Mouse (Mus musculus) heart, embryonic 10.5 days (tissue): ENCODE measurements around the gene Rfxap. TPM values are rescaled to one million over a fixed set of nuclear protein-coding genes. Genes with fewer than 3 reads are reported as not detected.

Experiments used
- DNase-seq: peaks from one replicate; pipeline ENCODE4 v3.0.0-alpha.2; 2017; ENCODE audit warnings: low spot score
- H3K27ac ChIP-seq: fragments of 300-500 bp; sonication (generic); 2 replicates; pipeline ENCODE4 v1.5.1; 2016; ENCODE audit warnings: mild to moderate bottlenecking
- H3K27me3 ChIP-seq: fragments of 300-500 bp; sonication (generic); 2 replicates; pipeline ENCODE4 v1.6.1; 2016; ENCODE audit warnings: mild to moderate bottlenecking; ENCODE audit not compliant: poor library complexity, insufficient read depth, severe bottlenecking
- H3K36me3 ChIP-seq: fragments of 300-500 bp; sonication (generic); 2 replicates; pipeline ENCODE4 v1.6.1; 2016; ENCODE audit warnings: mild to moderate bottlenecking, moderate library complexity
- H3K4me1 ChIP-seq: fragments of 300-500 bp; sonication (generic); 2 replicates; pipeline ENCODE4 v1.6.1; 2016; ENCODE audit warnings: mild to moderate bottlenecking
- H3K4me3 ChIP-seq: fragments of 300-500 bp; sonication (generic); 2 replicates; pipeline ENCODE4 v1.5.1; 2016; ENCODE audit warnings: mild to moderate bottlenecking, moderate library complexity
- H3K9me3 ChIP-seq: fragments of 300-500 bp; sonication (generic); 2 replicates; pipeline ENCODE4 v1.6.1; 2016; ENCODE audit warnings: mild to moderate bottlenecking, moderate library complexity
- WGBS: fragments of 180-500 bp; shearing (Covaris S2); methylation state at CpG from one replicate; pipeline ENCODE4 v1.1.7; 2016; 5-methylcytosine and 5-hydroxymethylcytosine counted together
- polyA plus RNA-seq: library from polyadenylated mRNA; unstranded; fragments of >200 nt; fragmentation: Nextera tagmentation; extraction: Ambion mirVana; gene quantifications from 2 replicates; pipeline ENCODE4 v1.2.1, GENCODE M21; 2016

Rfxap gene
- 25.4 and 43.6 TPM in 2 replicates for polyA plus RNA-seq

GRCm38 (mm10) chr3:54807666-54808217 is at the start of gene Rfxap:
Rfxap (minus strand) TSS chr3:54807791.
- Histone ChIP-seq H3K9me3 (no peaks in the 10 kb centered on the region), H3K27me3 (peaks cover 5% of the 10 kb centered on the region; the same call in 1 of the 2 replicates), H3K4me1 (peaks cover 12% of the 10 kb centered on the region), H3K27ac (peak within 1 kb of the TSS; percentile 99), H3K4me3 (peak within 1 kb of the TSS; percentile 94), H3K36me3 (peaks cover 20% of the 10 kb centered on the region)
- DNase-seq, result peak; percentile 97
- under 1% methylated on average over 52 of the region's 52 CpGs for WGBS

- no peaks in the 10 kb centered on the region for H3K4me1 ChIP-seq
These were observed 27.8 kb upstream of the Rfxap start for GRCm38 (mm10) chr3:54835421-54835820.

GRCm38 (mm10) chr3:54832491-54832890 is 24.9 kb upstream of the Rfxap start:
- Histone ChIP-seq H3K27me3 (no peaks in the 10 kb centered on the region), H3K4me1 (no peaks in the 10 kb centered on the region), H3K4me3 (no peak overlapping the region), H3K27ac (no peak overlapping the region), H3K36me3 (no peaks in the 10 kb centered on the region), H3K9me3 (no peaks in the 10 kb centered on the region)
- 84% methylated on average over 3 of the region's 3 CpGs for WGBS
- no peak for DNase-seq

More at GRCm38 (mm10) chr3:54835421-54835820, 27.8 kb upstream of the Rfxap start:
- Histone ChIP-seq H3K4me3 (no peak overlapping the region), H3K36me3 (no peaks in the 10 kb centered on the region), H3K9me3 (no peaks in the 10 kb centered on the region), H3K27ac (no peak overlapping the region), H3K27me3 (no peaks in the 10 kb centered on the region)
- 75% methylated on average over 2 of the region's 2 CpGs for WGBS
- no peak for DNase-seq

- no peaks in the 10 kb centered on the region for H3K27me3 ChIP-seq
- DNase-seq, result no peak
- H3K27ac ChIP-seq, result no peak overlapping the region
- H3K4me3 ChIP-seq, result no peak overlapping the region
- no peaks in the 10 kb centered on the region for H3K9me3 ChIP-seq
- no peaks in the 10 kb centered on the region for H3K36me3 ChIP-seq
- WGBS, result 76% methylated on average over 5 of the region's 5 CpGs
- no peaks in the 10 kb centered on the region for H3K4me1 ChIP-seq
These were observed 14.9 kb upstream of the Rfxap start for GRCm38 (mm10) chr3:54822526-54822925.

- 29% methylated on average over 3 of the region's 3 CpGs for WGBS
- Histone ChIP-seq H3K4me3 (no peak overlapping the region), H3K9me3 (no peaks in the 10 kb centered on the region), H3K36me3 (no peaks in the 10 kb centered on the region), H3K4me1 (no peaks in the 10 kb centered on the region), H3K27ac (no peak overlapping the region), H3K27me3 (no peaks in the 10 kb centered on the region)
- no peak for DNase-seq
These were observed 7.7 kb upstream of the Rfxap start for GRCm38 (mm10) chr3:54815292-54815691.

- Histone ChIP-seq H3K27me3 (no peaks in the 10 kb centered on the region), H3K27ac (no peak overlapping the region), H3K4me1 (no peaks in the 10 kb centered on the region), H3K36me3 (no peaks in the 10 kb centered on the region), H3K4me3 (no peak overlapping the region), H3K9me3 (no peaks in the 10 kb centered on the region)
- 85% methylated on average over 6 of the region's 6 CpGs for WGBS
- DNase-seq, result no peak
These were observed 7.0 kb upstream of the Rfxap start for GRCm38 (mm10) chr3:54814622-54815021.

GRCm38 (mm10) chr3:54813418-54813988 is 5.9 kb upstream of the Rfxap start:
- 64% methylated on average over 6 of the region's 6 CpGs for WGBS
- no peak for DNase-seq
- no peak overlapping the region for H3K4me3 ChIP-seq
- no peak overlapping the region for H3K27ac ChIP-seq
- no peaks in the 10 kb centered on the region for H3K9me3 ChIP-seq
- H3K27me3 ChIP-seq, result peaks cover 5% of the 10 kb centered on the region; the same call in 1 of the 2 replicates
- H3K36me3 ChIP-seq, result no peaks in the 10 kb centered on the region
- no peaks in the 10 kb centered on the region for H3K4me1 ChIP-seq

- Histone ChIP-seq H3K27me3 (peaks cover 5% of the 10 kb centered on the region; the same call in 1 of the 2 replicates), H3K36me3 (no peaks in the 10 kb centered on the region), H3K9me3 (no peaks in the 10 kb centered on the region), H3K4me3 (no peak overlapping the region), H3K4me1 (peaks cover 1% of the 10 kb centered on the region; the same call in 1 of the 2 replicates), H3K27ac (no peak overlapping the region)
- 41% methylated on average over 1 of the region's 1 CpGs for WGBS
- no peak for DNase-seq
These were observed 4.0 kb upstream of the Rfxap start for GRCm38 (mm10) chr3:54811616-54812015.

GRCm38 (mm10) chr3:54809111-54809510 is 1.5 kb upstream of the Rfxap start:
- no peak overlapping the region for H3K27ac ChIP-seq
- peaks cover 5% of the 10 kb centered on the region; the same call in 1 of the 2 replicates for H3K27me3 ChIP-seq
- no peaks in the 10 kb centered on the region for H3K9me3 ChIP-seq
- 38% methylated on average over 5 of the region's 5 CpGs for WGBS
- peaks cover 12% of the 10 kb centered on the region for H3K4me1 ChIP-seq
- peaks cover 11% of the 10 kb centered on the region for H3K36me3 ChIP-seq
- no peak for DNase-seq
- H3K4me3 ChIP-seq, result no peak overlapping the region

GRCm38 (mm10) chr3:54807061-54807661 is 430 bp downstream of the Rfxap start:
- peak; percentile 85 for DNase-seq
- WGBS, result under 1% methylated on average over 56 of the region's 56 CpGs

GRCm38 (mm10) chr3:54803713-54804112 is 3.9 kb downstream of the Rfxap start:
- peaks cover 12% of the 10 kb centered on the region for H3K4me1 ChIP-seq
- 93% methylated on average over 8 of the region's 8 CpGs for WGBS
- no peak overlapping the region for H3K27ac ChIP-seq
- no peak overlapping the region for H3K4me3 ChIP-seq
- DNase-seq, result no peak
- no peaks in the 10 kb centered on the region for H3K9me3 ChIP-seq
- H3K27me3 ChIP-seq, result no peaks in the 10 kb centered on the region
- peaks cover 21% of the 10 kb centered on the region for H3K36me3 ChIP-seq

More at GRCm38 (mm10) chr3:54807061-54807661, 430 bp downstream of the Rfxap start:
- Histone ChIP-seq H3K4me1 (peaks cover 12% of the 10 kb centered on the region), H3K36me3 (peaks cover 21% of the 10 kb centered on the region), H3K27me3 (peaks cover 5% of the 10 kb centered on the region; the same call in 1 of the 2 replicates), H3K27ac (peak overlapping the region; percentile 99), H3K9me3 (no peaks in the 10 kb centered on the region), H3K4me3 (peak overlapping the region; percentile 94)

GRCm38 (mm10) chr3:54797211-54797610 is 10.4 kb downstream of the Rfxap start:
- 34% methylated on average over 16 of the region's 16 CpGs for WGBS
- no peaks in the 10 kb centered on the region for H3K9me3 ChIP-seq
- H3K36me3 ChIP-seq, result peaks cover 28% of the 10 kb centered on the region
- peaks cover 8% of the 10 kb centered on the region for H3K4me1 ChIP-seq
- DNase-seq, result no peak
- H3K27me3 ChIP-seq, result no peaks in the 10 kb centered on the region
- no peak overlapping the region for H3K4me3 ChIP-seq
- H3K27ac ChIP-seq, result no peak overlapping the region

- DNase-seq, result no peak
- Histone ChIP-seq H3K27ac (no peak overlapping the region), H3K9me3 (no peaks in the 10 kb centered on the region), H3K36me3 (peaks cover 28% of the 10 kb centered on the region), H3K4me1 (peaks cover 14% of the 10 kb centered on the region), H3K4me3 (no peak overlapping the region), H3K27me3 (no peaks in the 10 kb centered on the region)
- WGBS, result 98% methylated on average over 1 of the region's 1 CpGs
These were observed 11.8 kb downstream of the Rfxap start for GRCm38 (mm10) chr3:54795806-54796205.
